Mouse (Mus musculus): ENCODE data around the gene Dgcr6. TPM values are rescaled to one million over a fixed set of nuclear protein-coding genes. Genes with fewer than 3 reads are reported as not detected.

Gene Dgcr6
- polyA plus RNA-seq, 1 experiment from 2014 or later: 97.3 TPM

GRCm38 (mm10) chr16:18031752-18032151 lies 20.9 kb upstream of the Dgcr6 start:
- Histone ChIP-seq H3K4me2 (no peak overlapping the region), H3K9ac (no peak overlapping the region), H3K4me3 (ENCODE audit: low read depth, low read length) (no peak overlapping the region), H3K36me3 (ENCODE audit: insufficient read depth) (no peaks in the 10 kb centered on the region), H3K27me3 (ENCODE audit: insufficient read depth, low read length) (no peaks in the 10 kb centered on the region), H3K27ac (ENCODE audit: low read depth) (no peak overlapping the region), H3K9me3 (ENCODE audit: low read depth, low read length) (no peaks in the 10 kb centered on the region), H3K4me1 (ENCODE audit: insufficient read depth) (no peaks in the 10 kb centered on the region)
- peak; percentile 65 for DNase-seq
- ATAC-seq (ENCODE audit: insufficient read depth): no peak
- peak; percentile 50 for TF ChIP-seq CTCF (IDR thresholded peaks at IDR 0.05; ENCODE audit: low read depth)
- 41% methylated on average over 2 of the region's 2 CpGs for WGBS

GRCm38 (mm10) chr16:18033289-18033688 lies 19.4 kb upstream of the Dgcr6 start:
- ATAC-seq (ENCODE audit: insufficient read depth): no peak
- DNase-seq: no peak
- Histone ChIP-seq H3K9ac (no peak overlapping the region), H3K9me3 (ENCODE audit: low read depth, low read length) (no peaks in the 10 kb centered on the region), H3K27ac (ENCODE audit: low read depth) (no peak overlapping the region), H3K4me3 (ENCODE audit: low read depth, low read length) (no peak overlapping the region), H3K4me2 (no peak overlapping the region), H3K27me3 (ENCODE audit: insufficient read depth, low read length) (no peaks in the 10 kb centered on the region), H3K4me1 (ENCODE audit: insufficient read depth) (no peaks in the 10 kb centered on the region), H3K36me3 (ENCODE audit: insufficient read depth) (no peaks in the 10 kb centered on the region)
- WGBS: 73% methylated on average over 4 of the region's 4 CpGs
- no peak for TF ChIP-seq CTCF (IDR thresholded peaks at IDR 0.05; ENCODE audit: low read depth)

- no peak for ATAC-seq (ENCODE audit: insufficient read depth)
- 66% methylated on average over 4 of the region's 4 CpGs for WGBS
Measured at GRCm38 (mm10) chr16:18034286-18034685, 18.4 kb upstream of the Dgcr6 start.

GRCm38 (mm10) chr16:18036425-18036955 lies 16.2 kb upstream of the Dgcr6 start:
- ATAC-seq (ENCODE audit: insufficient read depth) (peak; percentile 41; the same call in 1 of the 2 replicates), DNase-seq (peak; percentile 77)
- Histone ChIP-seq H3K27ac (ENCODE audit: low read depth) (no peak overlapping the region), H3K36me3 (ENCODE audit: insufficient read depth) (no peaks in the 10 kb centered on the region), H3K4me1 (ENCODE audit: insufficient read depth) (no peaks in the 10 kb centered on the region), H3K9me3 (ENCODE audit: low read depth, low read length) (no peaks in the 10 kb centered on the region), H3K27me3 (ENCODE audit: insufficient read depth, low read length) (no peaks in the 10 kb centered on the region), H3K4me2 (no peak overlapping the region), H3K9ac (no peak overlapping the region), H3K4me3 (ENCODE audit: low read depth, low read length) (no peak overlapping the region)
- TF ChIP-seq CTCF (IDR thresholded peaks at IDR 0.05; ENCODE audit: low read depth): peak; percentile 78
- WGBS: 20% methylated on average over 16 of the region's 16 CpGs

More at GRCm38 (mm10) chr16:18034286-18034685, 18.4 kb upstream of the Dgcr6 start:
- no peaks in the 10 kb centered on the region for H3K36me3 ChIP-seq (ENCODE audit: insufficient read depth)
- no peaks in the 10 kb centered on the region for H3K9me3 ChIP-seq (ENCODE audit: low read depth, low read length)
- no peaks in the 10 kb centered on the region for H3K4me1 ChIP-seq (ENCODE audit: insufficient read depth)
- H3K4me3 ChIP-seq (ENCODE audit: low read depth, low read length): no peak overlapping the region
- H3K27me3 ChIP-seq (ENCODE audit: insufficient read depth, low read length): no peaks in the 10 kb centered on the region
- no peak for TF ChIP-seq CTCF (IDR thresholded peaks at IDR 0.05; ENCODE audit: low read depth)
- no peak overlapping the region for H3K27ac ChIP-seq (ENCODE audit: low read depth)
- DNase-seq: no peak
- H3K4me2 ChIP-seq: no peak overlapping the region
- H3K9ac ChIP-seq: no peak overlapping the region

- no peak for TF ChIP-seq CTCF (IDR thresholded peaks at IDR 0.05; ENCODE audit: low read depth)
- Histone ChIP-seq H3K4me3 (ENCODE audit: low read depth, low read length) (no peak overlapping the region), H3K36me3 (ENCODE audit: insufficient read depth) (no peaks in the 10 kb centered on the region), H3K27ac (ENCODE audit: low read depth) (no peak overlapping the region), H3K4me1 (ENCODE audit: insufficient read depth) (no peaks in the 10 kb centered on the region), H3K9ac (no peak overlapping the region), H3K9me3 (ENCODE audit: low read depth, low read length) (no peaks in the 10 kb centered on the region), H3K4me2 (no peak overlapping the region), H3K27me3 (ENCODE audit: insufficient read depth, low read length) (no peaks in the 10 kb centered on the region)
- ATAC-seq (ENCODE audit: insufficient read depth) (no peak), DNase-seq (no peak)
- WGBS: 49% methylated on average over 9 of the region's 9 CpGs
Measured at GRCm38 (mm10) chr16:18037025-18037424, 15.6 kb upstream of the Dgcr6 start.

- no peaks in the 10 kb centered on the region for H3K27me3 ChIP-seq (ENCODE audit: insufficient read depth, low read length)
- H3K36me3 ChIP-seq (ENCODE audit: insufficient read depth): no peaks in the 10 kb centered on the region
- H3K9ac ChIP-seq: no peak overlapping the region
- H3K4me1 ChIP-seq (ENCODE audit: insufficient read depth): no peaks in the 10 kb centered on the region
- DNase-seq (no peak), ATAC-seq (ENCODE audit: insufficient read depth) (no peak)
- H3K4me3 ChIP-seq (ENCODE audit: low read depth, low read length): no peak overlapping the region
- no peak overlapping the region for H3K4me2 ChIP-seq
- no peaks in the 10 kb centered on the region for H3K9me3 ChIP-seq (ENCODE audit: low read depth, low read length)
- 74% methylated on average over 10 of the region's 10 CpGs for WGBS
- no peak for TF ChIP-seq CTCF (IDR thresholded peaks at IDR 0.05; ENCODE audit: low read depth)
- no peak overlapping the region for H3K27ac ChIP-seq (ENCODE audit: low read depth)
Measured at GRCm38 (mm10) chr16:18044991-18045390, 7.7 kb upstream of the Dgcr6 start.

- peak; percentile 64 for TF ChIP-seq CTCF (IDR thresholded peaks at IDR 0.05; ENCODE audit: low read depth)
- Histone ChIP-seq H3K9ac (no peak overlapping the region), H3K4me3 (ENCODE audit: low read depth, low read length) (no peak overlapping the region), H3K27ac (ENCODE audit: low read depth) (no peak overlapping the region), H3K36me3 (ENCODE audit: insufficient read depth) (no peaks in the 10 kb centered on the region), H3K27me3 (ENCODE audit: insufficient read depth, low read length) (no peaks in the 10 kb centered on the region), H3K4me1 (ENCODE audit: insufficient read depth) (no peaks in the 10 kb centered on the region), H3K4me2 (no peak overlapping the region), H3K9me3 (ENCODE audit: low read depth, low read length) (no peaks in the 10 kb centered on the region)
- DNase-seq (peak; percentile 87), ATAC-seq (ENCODE audit: insufficient read depth) (peak; percentile 65; the same call in 1 of the 2 replicates)
- WGBS: 1% methylated on average over 3 of the region's 3 CpGs
Measured at GRCm38 (mm10) chr16:18047660-18048059, 5.0 kb upstream of the Dgcr6 start.

All from lung, embryonic 14.5 days (tissue).